In genomic region chr6:52264106-52264790, GRCm38 (mm10) we compare ENCODE assay signal across 24 mouse cellular contexts. TPM values are rescaled to one million over a fixed set of nuclear protein-coding genes. Genes with fewer than 3 reads are reported as not detected.
DNase-seq lines count a peak whose midpoint lies in the region; ATAC-seq lines count a peak whose summit lies in the region.
"Had no signal": no experiment of that assay in that cellular context is flagged by ENCODE, and none has a peak within 500 bp of the region (broad histone marks: within the 10 kb centered on the region; RNA-seq: fewer than 3 reads in every experiment).

No protein-coding gene starts in this region.

- no peaks in the 10 kb centered on the region for H3K36me3 ChIP-seq in hindbrain, embryonic 10.5 days
- H3K36me3 ChIP-seq in hindbrain, embryonic 12.5 days: no peaks in the 10 kb centered on the region
- no peaks in the 10 kb centered on the region for H3K36me3 ChIP-seq in neural tube, embryonic 15.5 days
- H3K36me3 ChIP-seq in limb, embryonic 12.5 days: no peaks in the 10 kb centered on the region
- H3K36me3 ChIP-seq in kidney, embryonic 16.5 days (ENCODE audit: insufficient read depth, low read length): no peaks in the 10 kb centered on the region
- H3K36me3 ChIP-seq: embryonic facial prominence, embryonic 13.5 days; heart, embryonic 12.5 days; neural tube, embryonic 13.5 days had no signal

- WGBS in hindbrain, embryonic 10.5 days: 2% methylated on average over 5 of the region's 5 CpGs
- 5% methylated on average over 5 of the region's 5 CpGs for WGBS in hindbrain, embryonic 12.5 days
- WGBS in neural tube, embryonic 15.5 days: 2% methylated on average over 5 of the region's 5 CpGs
- 6% methylated on average over 5 of the region's 5 CpGs for WGBS in limb, embryonic 12.5 days
- WGBS in kidney, embryonic 16.5 days: 7% methylated on average over 5 of the region's 5 CpGs

- no peak overlapping the region for H3K4me3 ChIP-seq in hindbrain, embryonic 10.5 days
- no peak overlapping the region for H3K4me3 ChIP-seq in hindbrain, embryonic 12.5 days
- no peak overlapping the region for H3K4me3 ChIP-seq in neural tube, embryonic 15.5 days (replicated peaks)
- peak overlapping the region; percentile 99 for H3K4me3 ChIP-seq in limb, embryonic 12.5 days (replicated peaks)
- H3K4me3 ChIP-seq in kidney, embryonic 16.5 days (ENCODE audit: low read length): no peak overlapping the region
- H3K4me3 ChIP-seq: embryonic facial prominence, embryonic 13.5 days; heart, embryonic 12.5 days; neural tube, embryonic 13.5 days had no signal

- H3K27ac ChIP-seq in hindbrain, embryonic 10.5 days: no peak overlapping the region
- H3K27ac ChIP-seq in hindbrain, embryonic 12.5 days: no peak overlapping the region
- no peak overlapping the region for H3K27ac ChIP-seq in neural tube, embryonic 15.5 days (replicated peaks)
- peak overlapping the region; percentile 98 for H3K27ac ChIP-seq in limb, embryonic 12.5 days
- no peak overlapping the region for H3K27ac ChIP-seq in kidney, embryonic 16.5 days (ENCODE audit: low read length)
- H3K27ac ChIP-seq: embryonic facial prominence, embryonic 13.5 days; hindbrain, postnatal 0 days; neural tube, embryonic 13.5 days had no signal

- peaks cover 15% of the 10 kb centered on the region for H3K4me1 ChIP-seq in hindbrain, embryonic 10.5 days (replicated peaks)
- peaks cover 9% of the 10 kb centered on the region for H3K4me1 ChIP-seq in hindbrain, embryonic 12.5 days
- H3K4me1 ChIP-seq in neural tube, embryonic 15.5 days: peaks cover 11% of the 10 kb centered on the region
- H3K4me1 ChIP-seq in limb, embryonic 12.5 days (replicated peaks): peaks cover 35% of the 10 kb centered on the region
- peaks cover 13% of the 10 kb centered on the region; the same call in 1 of the 2 replicates for H3K4me1 ChIP-seq in kidney, embryonic 16.5 days (ENCODE audit: insufficient read depth, low read length)

- H3K9me3 ChIP-seq in hindbrain, embryonic 10.5 days: no peaks in the 10 kb centered on the region
- no peaks in the 10 kb centered on the region for H3K9me3 ChIP-seq in hindbrain, embryonic 12.5 days (replicated peaks)
- H3K9me3 ChIP-seq in neural tube, embryonic 15.5 days (replicated peaks): no peaks in the 10 kb centered on the region
- H3K9me3 ChIP-seq in limb, embryonic 12.5 days: no peaks in the 10 kb centered on the region
- H3K9me3 ChIP-seq in kidney, embryonic 16.5 days (ENCODE audit: low read length): no peaks in the 10 kb centered on the region
- H3K9me3 ChIP-seq: embryonic facial prominence, embryonic 13.5 days; heart, embryonic 12.5 days; neural tube, embryonic 13.5 days had no signal

- no peak for ATAC-seq in hindbrain, embryonic 12.5 days (ENCODE audit: low FRiP score)
- ATAC-seq in neural tube, embryonic 15.5 days (ENCODE audit: low FRiP score): no peak
- ATAC-seq in limb, embryonic 12.5 days (ENCODE audit: insufficient number of reproducible peaks, insufficient read depth, low FRiP score, low TSS enrichment, low read depth): no peak
- ATAC-seq in kidney, embryonic 16.5 days (ENCODE audit: low FRiP score, low TSS enrichment): no peak
- ATAC-seq: forebrain, embryonic 16.5 days; hindbrain, postnatal 0 days; liver, postnatal 0 days had no signal

- peaks cover 100% of the 10 kb centered on the region for H3K27me3 ChIP-seq in hindbrain, embryonic 10.5 days (ENCODE audit: insufficient read depth, poor library complexity, severe bottlenecking)
- H3K27me3 ChIP-seq in hindbrain, embryonic 12.5 days: peaks cover 92% of the 10 kb centered on the region
- H3K27me3 ChIP-seq in neural tube, embryonic 15.5 days (replicated peaks): peaks cover 81% of the 10 kb centered on the region
- H3K27me3 ChIP-seq in limb, embryonic 12.5 days: peaks cover 67% of the 10 kb centered on the region
- peaks cover 89% of the 10 kb centered on the region for H3K27me3 ChIP-seq in kidney, embryonic 16.5 days (ENCODE audit: insufficient read depth, low read length)

- no peak overlapping the region for H3K9ac ChIP-seq in hindbrain, embryonic 12.5 days
- no peak overlapping the region for H3K9ac ChIP-seq in neural tube, embryonic 15.5 days (replicated peaks)
- H3K9ac ChIP-seq in limb, embryonic 12.5 days (replicated peaks): peak overlapping the region; percentile 99
- no peak overlapping the region for H3K9ac ChIP-seq in kidney, embryonic 16.5 days (replicated peaks; ENCODE audit: low read length)
- H3K9ac ChIP-seq: embryonic facial prominence, embryonic 13.5 days; heart, embryonic 12.5 days; liver, postnatal 0 days; neural tube, embryonic 13.5 days had no signal

- H3K4me2 ChIP-seq in hindbrain, embryonic 12.5 days (replicated peaks): no peak overlapping the region
- H3K4me2 ChIP-seq in neural tube, embryonic 15.5 days: no peak overlapping the region
- peak overlapping the region; percentile 96 for H3K4me2 ChIP-seq in limb, embryonic 12.5 days
- no peak overlapping the region for H3K4me2 ChIP-seq in kidney, embryonic 16.5 days (replicated peaks; ENCODE audit: low read depth, low read length)
- H3K4me2 ChIP-seq: embryonic facial prominence, embryonic 13.5 days; heart, embryonic 12.5 days; neural tube, embryonic 13.5 days had no signal

- peak; percentile 41 for DNase-seq in hindbrain, embryonic 10.5 days (ENCODE audit: low spot score)
- DNase-seq in neural tube, embryonic 10.5 days (ENCODE audit: extremely low spot score, low spot score): peak; percentile 60
- no peak for DNase-seq in layer of hippocampus, adult 8-10 months (ENCODE audit: low spot score in 2 of 2)
- DNase-seq: cerebellum, adult 2 months; cerebellum, postnatal 36 days; gastrocnemius, postnatal 36 days; heart, postnatal 14 days; kidney, adult 8-10 months; liver, postnatal 0 days; lung, postnatal 10 days; thymus, postnatal 4 days had no signal

RNA-seq across cellular contexts. Expression of gene Hoxa13, which starts 3.6 kb away (rescaled TPM):
- not detected in 2 replicates for polyA plus RNA-seq in hindbrain, embryonic 10.5 days (2016; fragmentation: Nextera tagmentation; extraction: Ambion mirVana)
- polyA plus RNA-seq in hindbrain, embryonic 12.5 days (2016; fragmentation: Nextera tagmentation; extraction: Ambion mirVana): not detected in 2 replicates
- 0.08 and 0.26 TPM in 2 replicates for polyA plus RNA-seq in neural tube, embryonic 15.5 days (2015; fragmentation: Nextera tagmentation; extraction: Ambion mirVana)
- polyA plus RNA-seq in limb, embryonic 12.5 days (2016; fragmentation: Nextera tagmentation; extraction: Ambion mirVana): 33.1 and 34.1 TPM in 2 replicates
- total RNA-seq in layer of hippocampus, adult 8-10 months (2022): not detected
- 0.15 TPM in 2 replicates for polyA plus RNA-seq in kidney, embryonic 16.5 days (2015; fragmentation: Nextera tagmentation; extraction: Ambion mirVana)
- total RNA-seq: heart, postnatal 14 days; hindbrain, postnatal 0 days; layer of hippocampus, postnatal 14 days; liver, adult 2 months; megakaryocyte, adult 5-6 weeks; monocyte, adult 5-6 weeks had no signal
- polyA plus RNA-seq: cerebellum, adult 2 months; embryonic facial prominence, embryonic 13.5 days; forebrain, embryonic 16.5 days; heart, embryonic 12.5 days; hindbrain, postnatal 0 days; liver, adult 2 months; liver, postnatal 0 days had no signal

RNA-seq across cellular contexts. Expression of gene Hoxa11, which starts 18.6 kb away (rescaled TPM):
- not detected in 2 replicates for polyA plus RNA-seq in hindbrain, embryonic 10.5 days (2016; fragmentation: Nextera tagmentation; extraction: Ambion mirVana)
- polyA plus RNA-seq in hindbrain, embryonic 12.5 days (2016; fragmentation: Nextera tagmentation; extraction: Ambion mirVana): not detected in 2 replicates
- polyA plus RNA-seq in neural tube, embryonic 15.5 days (2015; fragmentation: Nextera tagmentation; extraction: Ambion mirVana): 4.3 and 9.6 TPM in 2 replicates
- polyA plus RNA-seq in limb, embryonic 12.5 days (2016; fragmentation: Nextera tagmentation; extraction: Ambion mirVana): 88.2 and 96.8 TPM in 2 replicates
- not detected for total RNA-seq in layer of hippocampus, adult 8-10 months (2022)
- 27.9 and 31.8 TPM in 2 replicates for polyA plus RNA-seq in kidney, embryonic 16.5 days (2015; fragmentation: Nextera tagmentation; extraction: Ambion mirVana)
- total RNA-seq: heart, postnatal 14 days; hindbrain, postnatal 0 days; layer of hippocampus, postnatal 14 days; liver, adult 2 months; megakaryocyte, adult 5-6 weeks; monocyte, adult 5-6 weeks had no signal
- polyA plus RNA-seq: cerebellum, adult 2 months; embryonic facial prominence, embryonic 13.5 days; forebrain, embryonic 16.5 days; heart, embryonic 12.5 days; hindbrain, postnatal 0 days; liver, adult 2 months; liver, postnatal 0 days had no signal

RNA-seq across cellular contexts. Expression of gene Hoxa10, which starts 23.6 kb away (rescaled TPM):
- not detected in 2 replicates for polyA plus RNA-seq in hindbrain, embryonic 10.5 days (2016; fragmentation: Nextera tagmentation; extraction: Ambion mirVana)
- not detected in 2 replicates for polyA plus RNA-seq in hindbrain, embryonic 12.5 days (2016; fragmentation: Nextera tagmentation; extraction: Ambion mirVana)
- 48.9 and 69.7 TPM in 2 replicates for polyA plus RNA-seq in neural tube, embryonic 15.5 days (2015; fragmentation: Nextera tagmentation; extraction: Ambion mirVana)
- 272 and 294 TPM in 2 replicates for polyA plus RNA-seq in limb, embryonic 12.5 days (2016; fragmentation: Nextera tagmentation; extraction: Ambion mirVana)
- total RNA-seq in layer of hippocampus, adult 8-10 months (2022): not detected
- polyA plus RNA-seq in kidney, embryonic 16.5 days (2015; fragmentation: Nextera tagmentation; extraction: Ambion mirVana): 147 and 154 TPM in 2 replicates
- total RNA-seq: heart, postnatal 14 days; hindbrain, postnatal 0 days; layer of hippocampus, postnatal 14 days; liver, adult 2 months; monocyte, adult 5-6 weeks had no signal
- polyA plus RNA-seq: cerebellum, adult 2 months; forebrain, embryonic 16.5 days; hindbrain, postnatal 0 days; liver, adult 2 months; liver, postnatal 0 days had no signal

RNA-seq across cellular contexts. Expression of gene Hoxa9, which starts 33.4 kb away (rescaled TPM):
- not detected in 2 replicates for polyA plus RNA-seq in hindbrain, embryonic 10.5 days (2016; fragmentation: Nextera tagmentation; extraction: Ambion mirVana)
- 0.12 TPM in 1 of 2 replicates, not detected in the other for polyA plus RNA-seq in hindbrain, embryonic 12.5 days (2016; fragmentation: Nextera tagmentation; extraction: Ambion mirVana)
- 64.3 and 77.5 TPM in 2 replicates for polyA plus RNA-seq in neural tube, embryonic 15.5 days (2015; fragmentation: Nextera tagmentation; extraction: Ambion mirVana)
- 74.7 and 77.4 TPM in 2 replicates for polyA plus RNA-seq in limb, embryonic 12.5 days (2016; fragmentation: Nextera tagmentation; extraction: Ambion mirVana)
- not detected for total RNA-seq in layer of hippocampus, adult 8-10 months (2022)
- polyA plus RNA-seq in kidney, embryonic 16.5 days (2015; fragmentation: Nextera tagmentation; extraction: Ambion mirVana): 56.6 and 56.8 TPM in 2 replicates
- total RNA-seq: heart, postnatal 14 days; layer of hippocampus, postnatal 14 days; liver, adult 2 months; monocyte, adult 5-6 weeks had no signal
- polyA plus RNA-seq: cerebellum, adult 2 months; embryonic facial prominence, embryonic 13.5 days; forebrain, embryonic 16.5 days; hindbrain, postnatal 0 days had no signal

RNA-seq across cellular contexts. Expression of gene Hoxa7, which starts 42.6 kb away (rescaled TPM):
- not detected in 2 replicates for polyA plus RNA-seq in hindbrain, embryonic 10.5 days (2016; fragmentation: Nextera tagmentation; extraction: Ambion mirVana)
- polyA plus RNA-seq in hindbrain, embryonic 12.5 days (2016; fragmentation: Nextera tagmentation; extraction: Ambion mirVana): 0.79 and 1.0 TPM in 2 replicates
- 86.8 and 109 TPM in 2 replicates for polyA plus RNA-seq in neural tube, embryonic 15.5 days (2015; fragmentation: Nextera tagmentation; extraction: Ambion mirVana)
- polyA plus RNA-seq in limb, embryonic 12.5 days (2016; fragmentation: Nextera tagmentation; extraction: Ambion mirVana): 11.7 and 13.8 TPM in 2 replicates
- total RNA-seq in layer of hippocampus, adult 8-10 months (2022): not detected
- 25.7 and 27.5 TPM in 2 replicates for polyA plus RNA-seq in kidney, embryonic 16.5 days (2015; fragmentation: Nextera tagmentation; extraction: Ambion mirVana)
- total RNA-seq: liver, adult 2 months; monocyte, adult 5-6 weeks had no signal
- polyA plus RNA-seq: embryonic facial prominence, embryonic 13.5 days; forebrain, embryonic 16.5 days; heart, embryonic 12.5 days had no signal

Comparison
In these comparisons a context has a peak if more than half of its experiments do, and no peak if none do; other contexts are left out.
1. DNase-seq: peak in hindbrain, embryonic 10.5 days (single experiment) and neural tube, embryonic 10.5 days (single experiment); none in layer of hippocampus, adult 8-10 months (0 of 2).
2. RNA of gene Hoxa13, which starts 3.6 kb away (polyA plus RNA-seq): 33.1 to 34.1 TPM in limb, embryonic 12.5 days; 0.08 to 0.26 TPM in neural tube, embryonic 15.5 days, 0.15 TPM in kidney, embryonic 16.5 days, not detected in hindbrain, embryonic 10.5 days and not detected in hindbrain, embryonic 12.5 days; every median in the first group is over 10 times any median in the second.
3. RNA of gene Hoxa10, which starts 23.6 kb away (polyA plus RNA-seq): 272 to 294 TPM in limb, embryonic 12.5 days, 147 to 154 TPM in kidney, embryonic 16.5 days and 48.9 to 69.7 TPM in neural tube, embryonic 15.5 days; not detected in hindbrain, embryonic 10.5 days and not detected in hindbrain, embryonic 12.5 days; every median in the first group is over 10 times any median in the second.